Mouse (Mus musculus) embryonic facial prominence, embryonic 13.5 days (tissue): ENCODE data around the gene Arid1b. TPM values are rescaled to one million over a fixed set of nuclear protein-coding genes. Genes with fewer than 3 reads are reported as not detected.

Experiments used
- ATAC-seq: fragments of 200-750 bp; cut with Nextera tagmentation; 2 replicates; pipeline ENCODE4 v1.8.0; 2017; ENCODE audit warnings: low read depth; ENCODE audit not compliant: insufficient number of reproducible peaks, insufficient read depth, low FRiP score, low TSS enrichment
- H3K27ac ChIP-seq: fragments of 300-500 bp; sonication (generic); 2 replicates; pipeline ENCODE4 v1.5.1; 2015; ENCODE audit warnings: moderate library complexity, mild to moderate bottlenecking, inconsistent platforms
- H3K27me3 ChIP-seq: fragments of 300-500 bp; sonication (generic); 2 replicates; pipeline ENCODE4 v1.6.1; 2015; ENCODE audit warnings: mild to moderate bottlenecking, inconsistent platforms
- H3K36me3 ChIP-seq: fragments of 300-500 bp; sonication (generic); 2 replicates; pipeline ENCODE4 v1.6.1; 2015; ENCODE audit warnings: mild to moderate bottlenecking, inconsistent platforms
- H3K4me1 ChIP-seq: fragments of 300-500 bp; sonication (generic); 2 replicates; pipeline ENCODE4 v1.6.1; 2015; ENCODE audit warnings: inconsistent platforms
- H3K4me2 ChIP-seq: fragments of 300-500 bp; sonication (generic); 2 replicates; pipeline ENCODE4 v1.6.1; 2015; ENCODE audit warnings: moderate library complexity, mild to moderate bottlenecking, inconsistent platforms
- H3K4me3 ChIP-seq: fragments of 300-500 bp; sonication (generic); 2 replicates; pipeline ENCODE4 v1.5.1; 2015; ENCODE audit warnings: mild to moderate bottlenecking, inconsistent platforms
- H3K9ac ChIP-seq: fragments of 300-500 bp; sonication (generic); 2 replicates; pipeline ENCODE4 v1.6.1; 2015; ENCODE audit warnings: mild to moderate bottlenecking, inconsistent platforms
- H3K9me3 ChIP-seq: fragments of 300-500 bp; sonication (generic); 2 replicates; pipeline ENCODE4 v1.6.1; 2016; ENCODE audit warnings: inconsistent platforms
- WGBS: fragments of 180-500 bp; shearing (Covaris S2); methylation state at CpG from one replicate; pipeline ENCODE4 v1.1.7; 2015; ENCODE audit warnings: mixed read lengths; 5-methylcytosine and 5-hydroxymethylcytosine counted together
- polyA plus RNA-seq: library from polyadenylated mRNA; unstranded; fragments of >200 nt; fragmentation: Nextera tagmentation; extraction: Ambion mirVana; gene quantifications from 2 replicates; pipeline ENCODE4 v1.2.1, GENCODE M21; 2015

The Arid1b gene
- polyA plus RNA-seq, 1 experiment from 2014 or later = 13.0 TPM

- H3K9me3 ChIP-seq = no peaks in the 10 kb centered on the region
- H3K4me3 ChIP-seq = no peak overlapping the region
- WGBS = 84% methylated on average over 7 of the region's 7 CpGs
- no peak for ATAC-seq
- H3K27ac ChIP-seq = 0 out of 2 replicates have a peak overlapping the region, but pooled peaks have one; percentile 14
- H3K36me3 ChIP-seq = peaks cover 18% of the 10 kb centered on the region
- no peak overlapping the region for H3K4me2 ChIP-seq
- no peaks in the 10 kb centered on the region for H3K27me3 ChIP-seq
- peaks cover 28% of the 10 kb centered on the region for H3K4me1 ChIP-seq
- H3K9ac ChIP-seq = no peak overlapping the region
These were observed 301.8 kb downstream of the Arid1b start for GRCm38 (mm10) chr17:5295948-5296262.

GRCm38 (mm10) chr17:5297491-5297890 lies 303.4 kb downstream of the Arid1b start:
- no peak overlapping the region for H3K4me3 ChIP-seq
- no peak overlapping the region for H3K9ac ChIP-seq
- no peak overlapping the region for H3K27ac ChIP-seq
- no peaks in the 10 kb centered on the region for H3K27me3 ChIP-seq
- no peak for ATAC-seq
- H3K4me1 ChIP-seq = peaks cover 26% of the 10 kb centered on the region
- H3K4me2 ChIP-seq = no peak overlapping the region
- no peaks in the 10 kb centered on the region for H3K9me3 ChIP-seq
- H3K36me3 ChIP-seq = peaks cover 11% of the 10 kb centered on the region
- WGBS = 91% methylated on average over 4 of the region's 4 CpGs

- Histone ChIP-seq H3K27me3 (no peaks in the 10 kb centered on the region), H3K4me3 (no peak overlapping the region), H3K27ac (no peak overlapping the region), H3K4me1 (peaks cover 26% of the 10 kb centered on the region), H3K36me3 (peaks cover 11% of the 10 kb centered on the region), H3K9me3 (no peaks in the 10 kb centered on the region), H3K4me2 (no peak overlapping the region), H3K9ac (no peak overlapping the region)
- no peak for ATAC-seq
- WGBS = 94% methylated on average over 10 of the region's 10 CpGs
These were observed 303.9 kb downstream of the Arid1b start for GRCm38 (mm10) chr17:5297984-5298383.

- Histone ChIP-seq H3K9ac (no peak overlapping the region), H3K36me3 (peaks cover 7% of the 10 kb centered on the region), H3K4me2 (no peak overlapping the region), H3K4me1 (peaks cover 26% of the 10 kb centered on the region), H3K9me3 (no peaks in the 10 kb centered on the region), H3K27me3 (no peaks in the 10 kb centered on the region), H3K4me3 (no peak overlapping the region), H3K27ac (no peak overlapping the region)
- WGBS = 81% methylated on average over 5 of the region's 5 CpGs
- ATAC-seq = no peak
These were observed 304.9 kb downstream of the Arid1b start for GRCm38 (mm10) chr17:5298891-5299559.

GRCm38 (mm10) chr17:5302971-5303746 lies 309.0 kb downstream of the Arid1b start:
- ATAC-seq = no peak
- Histone ChIP-seq H3K36me3 (peaks cover 21% of the 10 kb centered on the region), H3K27me3 (no peaks in the 10 kb centered on the region), H3K4me1 (peaks cover 22% of the 10 kb centered on the region), H3K27ac (no peak overlapping the region), H3K9me3 (no peaks in the 10 kb centered on the region), H3K9ac (no peak overlapping the region), H3K4me3 (no peak overlapping the region), H3K4me2 (no peak overlapping the region)
- WGBS = 62% methylated on average over 11 of the region's 11 CpGs

- no peak overlapping the region for H3K4me2 ChIP-seq
- H3K27me3 ChIP-seq = no peaks in the 10 kb centered on the region
- H3K4me1 ChIP-seq = peaks cover 32% of the 10 kb centered on the region
- H3K27ac ChIP-seq = peak overlapping the region; percentile 22; the same call in 1 of the 2 replicates
- H3K4me3 ChIP-seq = no peak overlapping the region
- no peak for ATAC-seq
- H3K9ac ChIP-seq = 0 out of 2 replicates have a peak overlapping the region, but pooled peaks have one; percentile 16
- H3K36me3 ChIP-seq = peaks cover 27% of the 10 kb centered on the region
- no peaks in the 10 kb centered on the region for H3K9me3 ChIP-seq
- WGBS = 76% methylated on average over 10 of the region's 10 CpGs
These were observed 311.8 kb downstream of the Arid1b start for GRCm38 (mm10) chr17:5305783-5306477.

GRCm38 (mm10) chr17:5309930-5310329 lies 315.8 kb downstream of the Arid1b start:
- H3K4me1 ChIP-seq = peaks cover 36% of the 10 kb centered on the region
- no peaks in the 10 kb centered on the region for H3K9me3 ChIP-seq
- H3K4me3 ChIP-seq = no peak overlapping the region
- no peak overlapping the region for H3K9ac ChIP-seq
- H3K27me3 ChIP-seq = no peaks in the 10 kb centered on the region
- peaks cover 47% of the 10 kb centered on the region for H3K36me3 ChIP-seq
- ATAC-seq = no peak
- no peak overlapping the region for H3K27ac ChIP-seq
- H3K4me2 ChIP-seq = no peak overlapping the region
- 15% methylated on average over 5 of the region's 5 CpGs for WGBS

- Histone ChIP-seq H3K27me3 (no peaks in the 10 kb centered on the region), H3K4me2 (no peak overlapping the region), H3K36me3 (peaks cover 47% of the 10 kb centered on the region), H3K27ac (peak overlapping the region; percentile 62; the same call in 1 of the 2 replicates), H3K9ac (no peak overlapping the region), H3K9me3 (no peaks in the 10 kb centered on the region), H3K4me3 (no peak overlapping the region), H3K4me1 (peaks cover 36% of the 10 kb centered on the region)
- ATAC-seq = no peak
- 51% methylated on average over 11 of the region's 11 CpGs for WGBS
These were observed 316.3 kb downstream of the Arid1b start for GRCm38 (mm10) chr17:5310425-5310888.

- H3K4me3 ChIP-seq = no peak overlapping the region
- peaks cover 32% of the 10 kb centered on the region for H3K4me1 ChIP-seq
- no peak overlapping the region for H3K4me2 ChIP-seq
- peaks cover 45% of the 10 kb centered on the region for H3K36me3 ChIP-seq
- H3K9me3 ChIP-seq = no peaks in the 10 kb centered on the region
- H3K9ac ChIP-seq = no peak overlapping the region
- ATAC-seq = no peak
- H3K27me3 ChIP-seq = no peaks in the 10 kb centered on the region
- 87% methylated on average over 7 of the region's 7 CpGs for whole genome bisulfite sequencing
- H3K27ac ChIP-seq = 0 out of 2 replicates have a peak overlapping the region, but pooled peaks have one; percentile 62
These were observed 316.9 kb downstream of the Arid1b start for GRCm38 (mm10) chr17:5311062-5311461.

GRCm38 (mm10) chr17:5312307-5312706 lies 318.2 kb downstream of the Arid1b start:
- Histone ChIP-seq H3K9me3 (no peaks in the 10 kb centered on the region), H3K4me1 (peaks cover 25% of the 10 kb centered on the region), H3K36me3 (peaks cover 47% of the 10 kb centered on the region), H3K4me2 (no peak overlapping the region), H3K27ac (no peak overlapping the region), H3K9ac (no peak overlapping the region), H3K4me3 (no peak overlapping the region), H3K27me3 (no peaks in the 10 kb centered on the region)
- ATAC-seq = no peak
- 84% methylated on average over 5 of the region's 5 CpGs for WGBS

GRCm38 (mm10) chr17:5314735-5315134 lies 320.6 kb downstream of the Arid1b start:
- 59% methylated on average over 7 of the region's 7 CpGs for WGBS
- Histone ChIP-seq H3K9me3 (no peaks in the 10 kb centered on the region), H3K4me3 (no peak overlapping the region), H3K27me3 (no peaks in the 10 kb centered on the region), H3K4me2 (no peak overlapping the region), H3K27ac (no peak overlapping the region), H3K36me3 (peaks cover 60% of the 10 kb centered on the region), H3K9ac (no peak overlapping the region), H3K4me1 (peaks cover 14% of the 10 kb centered on the region)
- no peak for ATAC-seq
